Comparison of ENCODE assay signal across 12 mouse cellular contexts in the genomic region with DNA sequence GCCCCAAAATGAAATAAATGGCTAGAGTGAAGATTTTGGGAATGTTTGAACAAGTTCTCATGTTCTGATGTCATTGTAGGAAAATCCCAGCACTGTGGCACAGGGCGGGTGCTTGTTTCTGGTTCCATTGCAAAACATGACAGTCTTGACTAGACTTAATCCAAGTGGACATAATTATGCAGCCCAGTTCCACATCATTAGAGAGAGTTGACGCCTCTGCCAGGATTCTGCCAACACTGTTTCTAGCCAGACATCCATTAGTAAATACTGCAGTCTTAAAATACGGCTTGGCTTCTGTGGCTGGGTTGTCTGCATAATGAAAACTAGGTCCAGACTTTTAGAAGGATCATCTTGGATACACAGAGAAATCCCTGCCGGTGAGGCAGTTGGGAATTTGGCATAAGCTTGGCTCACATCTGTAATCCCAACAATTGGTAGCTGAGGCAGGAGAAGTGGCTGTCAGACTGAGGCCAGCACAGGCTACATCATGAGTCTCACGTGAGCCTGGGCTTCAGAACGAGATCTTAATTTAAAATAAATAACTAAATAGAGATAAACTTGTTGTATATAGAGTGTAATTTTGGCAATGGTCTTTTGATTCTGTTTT. TPM values are rescaled to one million over a fixed set of nuclear protein-coding genes. Genes with fewer than 3 reads are reported as not detected.
DNase-seq lines count a peak whose midpoint lies in the region; ATAC-seq and TF ChIP-seq lines count a peak whose summit lies in the region.
"Had no signal": no experiment of that assay in that cellular context is flagged by ENCODE, and none has a peak within 500 bp of the region (broad histone marks: within the 10 kb centered on the region; RNA-seq: fewer than 3 reads in every experiment).

No protein-coding gene starts in this region.

- peaks cover 6% of the 10 kb centered on the region; the same call in 1 of the 2 replicates for H3K4me1 ChIP-seq in kidney, embryonic 15.5 days
- no peaks in the 10 kb centered on the region; the same call in 1 of the 2 replicates for H3K4me1 ChIP-seq in lung, postnatal 0 days (ENCODE audit: insufficient read depth, low read depth, low read length)
- H3K4me1 ChIP-seq: limb, embryonic 12.5 days; neural tube, embryonic 13.5 days had no signal

- intact Hi-C loops in gastrocnemius, postnatal 36 days (cut with DNase I) = no loop called here

- H3K36me3 ChIP-seq in kidney, embryonic 15.5 days = no peaks in the 10 kb centered on the region
- no peaks in the 10 kb centered on the region for H3K36me3 ChIP-seq in lung, postnatal 0 days (ENCODE audit: insufficient read depth, low read length)
- H3K36me3 ChIP-seq: limb, embryonic 12.5 days; neural tube, embryonic 13.5 days had no signal

- no peak for TF ChIP-seq CTCF in lung, postnatal 0 days (IDR thresholded peaks at IDR 0.05)

- no peak overlapping the region for H3K27ac ChIP-seq in kidney, embryonic 15.5 days
- peak overlapping the region; percentile 43; the same call in 1 of the 2 replicates for H3K27ac ChIP-seq in lung, postnatal 0 days (ENCODE audit: low read length)
- H3K27ac ChIP-seq: limb, embryonic 12.5 days; neural tube, embryonic 13.5 days had no signal

- TF ChIP-seq EP300 in lung, postnatal 0 days (IDR thresholded peaks at IDR 0.05) = peak; percentile 59

- WGBS in kidney, embryonic 15.5 days = 74% methylated on average over 6 of the region's 6 CpGs
- 56% methylated on average over 6 of the region's 6 CpGs for WGBS in lung, postnatal 0 days

- peak; percentile 42 for DNase-seq in gastrocnemius, adult 18-20 months (ENCODE audit: low spot score)
- DNase-seq in gastrocnemius, postnatal 36 days = no peak
- peak; percentile 60 for DNase-seq in kidney, adult 9 months
- DNase-seq in adipocyte (ENCODE audit: low spot score) = peak; percentile 16
- DNase-seq in lung, postnatal 0 days (ENCODE audit: low spot score) = peak; percentile 88
- DNase-seq in yolk sac, embryonic 10.5 days (ENCODE audit: low spot score) = no peak
- no peak for DNase-seq in thymus, postnatal 25 days

- no peak overlapping the region for H3K9ac ChIP-seq in kidney, embryonic 15.5 days
- H3K9ac ChIP-seq in lung, postnatal 0 days (replicated peaks; ENCODE audit: low read depth) = no peak overlapping the region
- H3K9ac ChIP-seq: limb, embryonic 12.5 days; neural tube, embryonic 13.5 days had no signal

- no peak for ATAC-seq in kidney, embryonic 15.5 days (replicated peaks; ENCODE audit: low FRiP score)
- ATAC-seq in lung, postnatal 0 days = peak; percentile 92
- ATAC-seq: CD4-positive, CD25-positive, alpha-beta regulatory T cell, adult 4 months had no signal

- no peak overlapping the region for H3K4me2 ChIP-seq in kidney, embryonic 15.5 days
- no peak overlapping the region for H3K4me2 ChIP-seq in lung, postnatal 0 days (replicated peaks; ENCODE audit: low read depth, low read length)
- H3K4me2 ChIP-seq: limb, embryonic 12.5 days; neural tube, embryonic 13.5 days had no signal

- no peaks in the 10 kb centered on the region for H3K27me3 ChIP-seq in kidney, embryonic 15.5 days
- no peaks in the 10 kb centered on the region for H3K27me3 ChIP-seq in lung, postnatal 0 days (replicated peaks; ENCODE audit: insufficient read depth, low read length)
- H3K27me3 ChIP-seq: limb, embryonic 12.5 days; neural tube, embryonic 13.5 days had no signal

- no peak overlapping the region for H3K4me3 ChIP-seq in kidney, embryonic 15.5 days (replicated peaks)
- no peak overlapping the region for H3K4me3 ChIP-seq in lung, postnatal 0 days (ENCODE audit: low read depth, low read length)
- H3K4me3 ChIP-seq: limb, embryonic 12.5 days; megakaryocyte, embryonic 14.5 days; neural tube, embryonic 13.5 days had no signal

- H3K9me3 ChIP-seq in kidney, embryonic 15.5 days (replicated peaks) = no peaks in the 10 kb centered on the region
- H3K9me3 ChIP-seq in lung, postnatal 0 days (ENCODE audit: low read length) = no peaks in the 10 kb centered on the region
- H3K9me3 ChIP-seq: limb, embryonic 12.5 days; neural tube, embryonic 13.5 days had no signal

RNA-seq across cellular contexts. Expression of a gene that starts 34.1 kb away (rescaled TPM):
- 10 to 100 TPM; 72.1 to 94.6 TPM for total RNA-seq in gastrocnemius, adult 18-20 months (2021)
- total RNA-seq in gastrocnemius, postnatal 36 days (2021) = 10 to 100 TPM; 87.8 to 90.7 TPM
- 39.1 and 39.9 TPM in 2 replicates for polyA plus RNA-seq in kidney, embryonic 15.5 days (2015; fragmentation: Nextera tagmentation; extraction: Ambion mirVana)
- polyA plus RNA-seq in lung, postnatal 0 days (2015; fragmentation: Nextera tagmentation; extraction: Ambion mirVana) = 52.0 and 56.3 TPM in 2 replicates

Comparison
In these comparisons a context has a peak if more than half of its experiments do, and no peak if none do; other contexts are left out.
1. DNase-seq: peak in gastrocnemius, adult 18-20 months (single experiment), kidney, adult 9 months (single experiment), adipocyte (single experiment) and lung, postnatal 0 days (single experiment); none in gastrocnemius, postnatal 36 days (0 of 2), yolk sac, embryonic 10.5 days (single experiment) and thymus, postnatal 25 days (single experiment).